ENCODE assay signal across 20 mouse cellular contexts in genomic region chr4:53086636-53087035, GRCm38 (mm10).
A peak's percentile ranks its signal among the peaks of the same experiment; 100 is the strongest.
DNase-seq lines count a peak whose midpoint lies in the region; ATAC-seq and TF ChIP-seq lines count a peak whose summit lies in the region.
"Had no signal": no experiment of that assay in that cellular context is flagged by ENCODE, and none has a peak within 500 bp of the region (broad histone marks: within the 10 kb centered on the region; RNA-seq: fewer than 3 reads in every experiment).

No protein-coding gene starts in this region.

- H3K4me3 ChIP-seq in kidney, adult 2 months (ENCODE audit: insufficient read depth, low read depth, low read length), result no peak overlapping the region
- H3K4me3 ChIP-seq in kidney, embryonic 15.5 days (replicated peaks), result no peak overlapping the region
- no peak overlapping the region for H3K4me3 ChIP-seq in intestine, embryonic 15.5 days (replicated peaks)
- H3K4me3 ChIP-seq: forebrain, embryonic 10.5 days; forebrain, embryonic 13.5 days; hindbrain, embryonic 12.5 days; hindbrain, embryonic 15.5 days had no signal

- no peak overlapping the region for H3K9ac ChIP-seq in kidney, embryonic 15.5 days
- no peak overlapping the region for H3K9ac ChIP-seq in intestine, embryonic 15.5 days
- H3K9ac ChIP-seq: forebrain, embryonic 13.5 days; hindbrain, embryonic 12.5 days; hindbrain, embryonic 15.5 days had no signal

- no peaks in the 10 kb centered on the region for H3K27me3 ChIP-seq in kidney, adult 2 months (replicated peaks; ENCODE audit: control insufficient read depth, insufficient read depth, low read length)
- H3K27me3 ChIP-seq in kidney, embryonic 15.5 days, result no peaks in the 10 kb centered on the region
- H3K27me3 ChIP-seq in intestine, embryonic 15.5 days (replicated peaks), result no peaks in the 10 kb centered on the region
- H3K27me3 ChIP-seq: forebrain, embryonic 13.5 days; hindbrain, embryonic 12.5 days; hindbrain, embryonic 15.5 days had no signal

- H3K4me1 ChIP-seq in kidney, adult 2 months (ENCODE audit: control insufficient read depth, insufficient read depth, low read length), result peaks cover 8% of the 10 kb centered on the region; the same call in 1 of the 2 replicates
- no peaks in the 10 kb centered on the region for H3K4me1 ChIP-seq in kidney, embryonic 15.5 days
- no peaks in the 10 kb centered on the region; the same call in 1 of the 2 replicates for H3K4me1 ChIP-seq in intestine, embryonic 15.5 days (replicated peaks)
- H3K4me1 ChIP-seq: forebrain, embryonic 10.5 days; forebrain, embryonic 13.5 days; hindbrain, embryonic 12.5 days; hindbrain, embryonic 15.5 days had no signal

- H3K27ac ChIP-seq in kidney, adult 2 months (ENCODE audit: insufficient read depth, low read depth, low read length), result no peak overlapping the region
- no peak overlapping the region for H3K27ac ChIP-seq in kidney, embryonic 15.5 days
- H3K27ac ChIP-seq in intestine, embryonic 15.5 days, result no peak overlapping the region
- H3K27ac ChIP-seq: forebrain, embryonic 10.5 days; forebrain, embryonic 13.5 days; hindbrain, embryonic 12.5 days; hindbrain, embryonic 15.5 days had no signal

- no peak for TF ChIP-seq POLR2A in kidney, adult 2 months (IDR thresholded peaks at IDR 0.05; ENCODE audit: low read depth, low read length)

- H3K4me2 ChIP-seq in kidney, embryonic 15.5 days, result no peak overlapping the region
- H3K4me2 ChIP-seq in intestine, embryonic 15.5 days (replicated peaks), result no peak overlapping the region
- H3K4me2 ChIP-seq: forebrain, embryonic 13.5 days; heart, embryonic 11.5 days; hindbrain, embryonic 12.5 days; hindbrain, embryonic 15.5 days had no signal

- 61% methylated on average over 2 of the region's 2 CpGs for WGBS in kidney, adult 2 months
- 69% methylated on average over 2 of the region's 2 CpGs for WGBS in kidney, embryonic 15.5 days
- 76% methylated on average over 2 of the region's 2 CpGs for WGBS in intestine, embryonic 15.5 days

- H3K36me3 ChIP-seq in kidney, adult 2 months (ENCODE audit: control insufficient read depth, insufficient read depth, low read length), result peaks cover 8% of the 10 kb centered on the region; the same call in 1 of the 2 replicates
- peaks cover 12% of the 10 kb centered on the region for H3K36me3 ChIP-seq in kidney, embryonic 15.5 days
- H3K36me3 ChIP-seq in intestine, embryonic 15.5 days, result no peaks in the 10 kb centered on the region

- ATAC-seq in kidney, embryonic 15.5 days (replicated peaks; ENCODE audit: low FRiP score), result no peak
- ATAC-seq in intestine, embryonic 15.5 days, result no peak
- ATAC-seq: activated CD4-positive, CD25-positive, alpha-beta regulatory T cell, adult 4 months; forebrain, embryonic 13.5 days; forebrain, embryonic 16.5 days had no signal

- H3K9me3 ChIP-seq in kidney, embryonic 15.5 days (replicated peaks), result no peaks in the 10 kb centered on the region
- H3K9me3 ChIP-seq in intestine, embryonic 15.5 days, result no peaks in the 10 kb centered on the region
- H3K9me3 ChIP-seq: forebrain, embryonic 10.5 days; forebrain, embryonic 13.5 days; hindbrain, embryonic 12.5 days; hindbrain, embryonic 15.5 days had no signal

- TF ChIP-seq CTCF in kidney, adult 2 months (conservative IDR thresholded peaks at IDR 0.05; ENCODE audit: insufficient read depth, insufficient read length, low read depth, low read length), result no peak

- peak; percentile 38 for DNase-seq in gastrocnemius, adult 18-20 months (ENCODE audit: low spot score)
- no peak for DNase-seq in gastrocnemius, postnatal 4 days (ENCODE audit: low spot score in 2 of 2)
- peak; percentile 69 for DNase-seq in kidney, adult 2 months
- no peak for DNase-seq in kidney, postnatal 4 days
- peak; percentile 45 for DNase-seq in kidney, postnatal 14 days
- DNase-seq: adrenal gland, postnatal 10 days; adrenal gland, postnatal 36 days; cerebellum, adult 18-20 months; cerebellum, adult 9-10 months; cerebellum, postnatal 14 days; gastrocnemius, postnatal 36 days had no signal

Comparison
In these comparisons a context has a peak if more than half of its experiments do, and no peak if none do; other contexts are left out.
1. DNase-seq: peak in gastrocnemius, adult 18-20 months (single experiment), kidney, adult 2 months (single experiment) and kidney, postnatal 14 days (single experiment); none in gastrocnemius, postnatal 4 days (0 of 2) and kidney, postnatal 4 days (0 of 2).